Mouse (Mus musculus): ENCODE measurements around the gene Cerk. TPM values are rescaled to one million over a fixed set of nuclear protein-coding genes. Genes with fewer than 3 reads are reported as not detected.
A peak's percentile ranks its signal among the peaks of the same experiment; 100 is the strongest.
"Not testable (repeated sequence)": the region's sequence is repeated elsewhere in the genome, so short reads cannot be mapped to it uniquely, and the experiment has no call there.

Cerk gene
- total RNA-seq, 2 experiments from 2014 or later = 41.6 to 43.0 TPM

- Histone ChIP-seq H3K4me3 (no peak overlapping the region), H3K27ac (0 out of 2 replicates have a peak overlapping the region, but pooled peaks have one; percentile 46)
- DNase-seq (ENCODE audit: low spot score in 2 of 2) = no peak
- no peak for TF ChIP-seq CTCF (conservative IDR thresholded peaks at IDR 0.05)
These were observed 16.7 kb upstream of the Cerk start for GRCm38 (mm10) chr15:86202640-86203039.

DNA sequence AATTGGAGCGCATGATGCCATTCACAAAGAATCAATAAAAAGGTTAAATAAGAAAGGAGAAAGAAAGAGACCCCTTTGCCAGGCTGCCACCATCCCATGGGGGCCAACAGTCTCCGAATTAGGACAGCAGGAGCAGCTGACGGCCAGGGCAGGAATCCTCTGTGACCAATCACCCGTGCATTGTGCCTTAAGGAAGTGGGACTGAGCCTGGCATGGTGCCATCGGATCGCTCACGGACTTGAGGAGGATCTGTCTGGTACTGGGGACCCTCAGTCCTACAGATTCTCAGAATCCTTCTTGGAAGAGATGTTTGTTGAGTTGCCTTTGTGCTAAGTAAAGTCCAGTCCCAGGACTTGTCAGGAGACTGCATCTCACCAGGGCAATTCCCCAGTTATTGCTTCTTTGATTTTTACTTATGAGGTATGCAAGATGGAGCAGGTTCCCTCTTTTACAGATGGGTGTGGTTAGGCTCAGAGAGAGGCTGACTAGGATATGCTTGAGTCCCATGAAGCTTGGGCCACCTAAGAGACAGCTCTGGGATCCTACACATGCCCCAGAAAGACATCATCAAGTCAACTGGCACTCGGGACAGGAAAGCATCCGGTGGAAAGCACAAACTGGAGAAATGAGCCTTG, 15.9 kb upstream of the Cerk start:
- no peak for DNase-seq (ENCODE audit: low spot score in 2 of 2)
- TF ChIP-seq CTCF (conservative IDR thresholded peaks at IDR 0.05) = no peak
- Histone ChIP-seq H3K27ac (peak overlapping the region; percentile 46; the same call in 1 of the 2 replicates), H3K4me3 (no peak overlapping the region)

- Histone ChIP-seq H3K4me3 (no peak overlapping the region), H3K27ac (peak overlapping the region; percentile 46; the same call in 1 of the 2 replicates)
- no peak for DNase-seq (ENCODE audit: low spot score in 2 of 2)
- no peak for TF ChIP-seq CTCF (conservative IDR thresholded peaks at IDR 0.05)
These were observed 15.2 kb upstream of the Cerk start for GRCm38 (mm10) chr15:86201095-86201494.

GRCm38 (mm10) chr15:86200169-86200568, 14.2 kb upstream of the Cerk start:
- DNase-seq (ENCODE audit: low spot score in 2 of 2) = no peak
- Histone ChIP-seq H3K27ac (peak overlapping the region; percentile 75; the same call in 1 of the 2 replicates), H3K4me3 (no peak overlapping the region)
- TF ChIP-seq CTCF (conservative IDR thresholded peaks at IDR 0.05) = 0 out of 2 replicates have a peak, but pooled peaks have one; percentile 15

DNA sequence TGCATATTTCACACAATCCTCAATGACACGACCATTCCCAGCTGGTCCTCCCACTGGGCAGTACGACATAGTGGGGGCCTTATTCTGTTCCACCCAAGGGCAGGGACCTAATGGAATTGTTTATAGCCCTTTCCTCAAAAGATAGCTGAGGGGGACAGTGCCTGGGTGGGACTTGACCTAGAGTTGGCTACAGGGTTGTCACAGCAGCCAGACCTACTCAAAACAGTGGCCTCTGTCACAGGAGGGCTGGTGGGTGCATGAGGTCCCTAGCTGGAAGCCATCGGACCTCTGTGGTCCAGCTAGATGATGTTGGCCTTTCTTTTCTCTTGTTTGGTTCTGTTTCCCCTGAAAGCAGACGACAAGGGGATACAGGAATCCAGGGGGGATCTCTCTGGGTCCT, 13.5 kb upstream of the Cerk start:
- TF ChIP-seq CTCF (conservative IDR thresholded peaks at IDR 0.05) = no peak
- no peak for DNase-seq (ENCODE audit: low spot score in 2 of 2)
- Histone ChIP-seq H3K4me3 (no peak overlapping the region), H3K27ac (peak overlapping the region; percentile 75)

- TF ChIP-seq CTCF (conservative IDR thresholded peaks at IDR 0.05) = no peak
- DNase-seq (ENCODE audit: low spot score in 2 of 2) = no peak
- Histone ChIP-seq H3K4me3 (no peak overlapping the region), H3K27ac (peak overlapping the region; percentile 75)
These were observed 13.1 kb upstream of the Cerk start for GRCm38 (mm10) chr15:86199052-86199451.

DNA sequence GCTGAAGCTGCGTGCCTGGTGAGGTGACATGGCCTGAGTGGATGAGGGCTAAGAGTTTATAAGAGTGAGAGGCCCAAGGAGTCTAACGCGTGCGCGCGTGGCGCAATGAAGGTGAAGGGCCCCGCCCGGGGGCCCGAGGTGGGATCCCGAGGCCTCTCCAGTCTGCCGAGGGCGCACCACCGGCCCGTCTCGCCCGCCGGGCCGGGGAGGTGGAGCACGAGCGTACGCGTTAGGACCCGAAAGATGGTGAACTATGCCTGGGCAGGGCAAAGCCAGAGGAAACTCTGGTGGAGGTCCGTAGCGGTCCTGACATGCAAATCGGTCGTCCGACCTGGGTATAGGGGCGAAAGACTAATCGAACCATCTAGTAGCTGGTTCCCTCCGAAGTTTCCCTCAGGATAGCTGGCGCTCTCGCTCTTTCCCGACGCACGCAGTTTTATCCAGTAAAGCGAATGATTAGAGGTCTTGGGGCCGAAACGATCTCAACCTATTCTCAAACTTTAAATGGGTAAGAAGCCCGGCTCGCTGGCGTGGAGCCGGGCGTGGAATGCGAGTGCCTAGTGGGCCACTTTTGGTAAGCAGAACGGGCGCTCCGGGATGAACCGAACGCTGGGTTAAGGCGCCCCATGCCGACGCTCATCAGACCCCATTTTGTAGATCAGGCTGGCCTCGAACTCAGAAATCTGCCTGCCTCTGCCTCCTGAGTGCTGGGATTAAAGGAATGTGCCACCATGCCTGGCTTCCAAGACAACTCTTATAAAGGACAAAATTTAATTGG, 8.9 kb upstream of the Cerk start:
- H3K4me3 ChIP-seq; H3K27ac ChIP-seq; DNase-seq (ENCODE audit: low spot score in 2 of 2): not testable (repeated sequence)

GRCm38 (mm10) chr15:86191933-86192332, 6.0 kb upstream of the Cerk start:
- Histone ChIP-seq H3K27ac (no peak overlapping the region), H3K4me3 (no peak overlapping the region)
- TF ChIP-seq CTCF (conservative IDR thresholded peaks at IDR 0.05) = no peak
- no peak for DNase-seq (ENCODE audit: low spot score in 2 of 2)

GRCm38 (mm10) chr15:86191505-86191904, 5.6 kb upstream of the Cerk start:
- TF ChIP-seq CTCF (conservative IDR thresholded peaks at IDR 0.05) = no peak
- no peak for DNase-seq (ENCODE audit: low spot score in 2 of 2)
- Histone ChIP-seq H3K4me3 (no peak overlapping the region), H3K27ac (no peak overlapping the region)

GRCm38 (mm10) chr15:86190387-86190786, 4.4 kb upstream of the Cerk start:
- Histone ChIP-seq H3K4me3 (no peak overlapping the region), H3K27ac (no peak overlapping the region)
- DNase-seq (ENCODE audit: low spot score in 2 of 2) = no peak
- TF ChIP-seq CTCF (conservative IDR thresholded peaks at IDR 0.05) = no peak

- no peak for TF ChIP-seq CTCF (conservative IDR thresholded peaks at IDR 0.05)
- Histone ChIP-seq H3K27ac (peak overlapping the region; percentile 63), H3K4me3 (no peak overlapping the region; the same call in 1 of the 2 replicates)
- DNase-seq (ENCODE audit: low spot score in 2 of 2) = peak; percentile 60 to 73
These were observed 3.0 kb upstream of the Cerk start for GRCm38 (mm10) chr15:86188746-86189470.

GRCm38 (mm10) chr15:86188186-86188585, 2.2 kb upstream of the Cerk start:
- Histone ChIP-seq H3K4me3 (no peak overlapping the region), H3K27ac (peak overlapping the region; percentile 63; the same call in 1 of the 2 replicates)
- TF ChIP-seq CTCF (conservative IDR thresholded peaks at IDR 0.05) = no peak
- no peak for DNase-seq (ENCODE audit: low spot score in 2 of 2)

GRCm38 (mm10) chr15:86186686-86187085, 745 bp upstream of the Cerk start:
- no peak for TF ChIP-seq CTCF (conservative IDR thresholded peaks at IDR 0.05)
- DNase-seq (ENCODE audit: low spot score in 2 of 2) = no peak
- Histone ChIP-seq H3K27ac (peak overlapping the region; percentile 98), H3K4me3 (peak overlapping the region; percentile 90)
